14 mouse cellular contexts compared by ENCODE assay signal in the genomic region with DNA sequence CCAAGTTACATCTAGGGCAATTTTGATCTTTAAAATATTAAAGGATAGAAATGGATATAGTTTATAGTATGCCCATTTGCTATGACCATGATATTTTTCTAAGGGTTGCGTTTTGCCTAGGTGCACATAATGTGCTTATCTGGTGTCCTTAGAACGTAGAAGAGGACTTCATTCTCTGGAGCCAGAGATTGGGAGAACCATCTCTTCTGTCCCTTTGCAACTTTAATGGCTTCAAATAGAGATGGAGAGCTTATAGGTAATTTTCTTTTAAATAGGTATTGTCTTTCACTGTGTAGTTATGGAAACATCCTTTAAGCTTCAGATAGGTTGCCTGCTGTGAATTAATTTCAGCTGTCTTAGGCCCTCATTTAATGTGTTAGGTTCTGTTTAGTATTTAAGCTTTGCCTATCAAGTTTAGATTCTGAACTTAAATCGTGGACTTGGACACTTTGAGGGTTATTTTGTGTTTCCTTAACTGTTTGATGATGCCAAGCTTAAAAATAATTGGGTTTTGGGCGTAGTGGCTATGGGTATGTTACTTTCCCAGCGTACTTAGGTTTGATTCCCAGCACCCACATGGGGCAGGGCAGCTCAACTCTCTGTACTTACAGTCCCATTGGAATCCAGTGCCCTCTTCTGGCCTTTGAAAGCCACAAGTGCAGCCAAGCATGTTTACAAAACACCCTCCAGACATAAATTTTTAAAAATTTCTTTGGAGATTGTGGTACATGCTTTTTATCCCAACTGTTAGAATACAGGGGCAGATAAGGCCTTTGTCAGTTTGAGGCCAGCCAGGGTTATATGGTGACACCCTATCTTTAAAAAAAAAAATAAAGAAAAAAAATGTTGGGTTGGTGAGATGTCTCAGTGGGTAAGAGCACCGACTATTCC. TPM values are rescaled to one million over a fixed set of nuclear protein-coding genes. Genes with fewer than 3 reads are reported as not detected.
DNase-seq lines count a peak whose midpoint lies in the region; ATAC-seq and TF ChIP-seq lines count a peak whose summit lies in the region.
"Had no signal": no experiment of that assay in that cellular context is flagged by ENCODE, and none has a peak within 500 bp of the region (broad histone marks: within the 10 kb centered on the region; RNA-seq: fewer than 3 reads in every experiment).

No protein-coding gene starts in this region.

- H3K4me3 ChIP-seq in lung, embryonic 15.5 days, result no peak overlapping the region
- no peak overlapping the region for H3K4me3 ChIP-seq in stomach, postnatal 0 days (ENCODE audit: low read depth, low read length)
- H3K4me3 ChIP-seq: embryonic facial prominence, embryonic 13.5 days; kidney, embryonic 15.5 days; liver, embryonic 15.5 days; midbrain, embryonic 12.5 days had no signal

- DNase-seq in heart, adult 11 months, result peak; percentile 44
- no peak for DNase-seq in heart, adult 18-20 months
- DNase-seq in lung, postnatal 36 days, result no peak
- DNase-seq in induced T-regulatory cell, adult 2 months (ENCODE audit: low read depth), result peak; percentile 31
- DNase-seq in stomach, postnatal 0 days (ENCODE audit: low spot score), result no peak
- no peak for DNase-seq in left cerebral cortex, adult 11 months (ENCODE audit: low spot score)
- DNase-seq: cerebellum, adult 18-20 months; layer of hippocampus, postnatal 36 days had no signal

- peak; percentile 36; the same call in 1 of the 2 replicates for TF ChIP-seq CTCF in stomach, postnatal 0 days (IDR thresholded peaks at IDR 0.05; ENCODE audit: low read depth)

- H3K27me3 ChIP-seq in lung, embryonic 15.5 days, result no peaks in the 10 kb centered on the region
- no peaks in the 10 kb centered on the region for H3K27me3 ChIP-seq in stomach, postnatal 0 days (ENCODE audit: control insufficient read depth, insufficient read depth, low read length)
- H3K27me3 ChIP-seq: embryonic facial prominence, embryonic 13.5 days; kidney, embryonic 15.5 days; liver, embryonic 15.5 days; midbrain, embryonic 12.5 days had no signal

- no peak for ATAC-seq in lung, embryonic 15.5 days (ENCODE audit: borderline replicate concordance, extremely low read depth, low FRiP score, low TSS enrichment)
- ATAC-seq in stomach, postnatal 0 days (ENCODE audit: low FRiP score, low TSS enrichment), result 0 out of 2 replicates have a peak, but pooled peaks have one; percentile 2

- H3K27ac ChIP-seq in lung, embryonic 15.5 days, result 0 out of 2 replicates have a peak overlapping the region, but pooled peaks have one; percentile 15
- H3K27ac ChIP-seq in stomach, postnatal 0 days (replicated peaks), result no peak overlapping the region
- H3K27ac ChIP-seq: embryonic facial prominence, embryonic 13.5 days; kidney, embryonic 15.5 days; midbrain, embryonic 12.5 days had no signal

- no peak for TF ChIP-seq EP300 in stomach, postnatal 0 days (optimal IDR thresholded peaks at IDR 0.05)

- no peak overlapping the region for H3K4me2 ChIP-seq in lung, embryonic 15.5 days
- H3K4me2 ChIP-seq in stomach, postnatal 0 days (replicated peaks; ENCODE audit: low read depth), result no peak overlapping the region
- H3K4me2 ChIP-seq: embryonic facial prominence, embryonic 13.5 days; kidney, embryonic 15.5 days; liver, embryonic 15.5 days; midbrain, embryonic 12.5 days had no signal

- H3K4me1 ChIP-seq in lung, embryonic 15.5 days, result no peaks in the 10 kb centered on the region
- no peaks in the 10 kb centered on the region for H3K4me1 ChIP-seq in stomach, postnatal 0 days (replicated peaks; ENCODE audit: control insufficient read depth, insufficient read depth)
- H3K4me1 ChIP-seq: embryonic facial prominence, embryonic 13.5 days; kidney, embryonic 15.5 days; midbrain, embryonic 12.5 days had no signal

- H3K36me3 ChIP-seq in lung, embryonic 15.5 days, result peaks cover 18% of the 10 kb centered on the region
- H3K36me3 ChIP-seq in stomach, postnatal 0 days (ENCODE audit: control insufficient read depth, insufficient read depth, low read length), result peaks cover 4% of the 10 kb centered on the region
- H3K36me3 ChIP-seq: midbrain, embryonic 12.5 days had no signal

- no peaks in the 10 kb centered on the region for H3K9me3 ChIP-seq in lung, embryonic 15.5 days
- H3K9me3 ChIP-seq in stomach, postnatal 0 days (ENCODE audit: control insufficient read depth, low read length), result no peaks in the 10 kb centered on the region
- H3K9me3 ChIP-seq: embryonic facial prominence, embryonic 13.5 days; kidney, embryonic 15.5 days; liver, embryonic 15.5 days; midbrain, embryonic 12.5 days had no signal

- H3K9ac ChIP-seq in lung, embryonic 15.5 days, result no peak overlapping the region
- no peak overlapping the region for H3K9ac ChIP-seq in stomach, postnatal 0 days (ENCODE audit: low read length)
- H3K9ac ChIP-seq: embryonic facial prominence, embryonic 13.5 days; forebrain, postnatal 0 days; kidney, embryonic 15.5 days; liver, embryonic 15.5 days; midbrain, embryonic 12.5 days had no signal

- 73% methylated on average over 6 of the region's 6 CpGs for WGBS in lung, embryonic 15.5 days
- 80% methylated on average over 6 of the region's 6 CpGs for WGBS in stomach, postnatal 0 days

RNA-seq across cellular contexts. Expression of gene Hnrnpa3, which starts 11.6 kb away (rescaled TPM):
- 100 to 1,000 TPM; 157 to 174 TPM for total RNA-seq in heart, adult 18-20 months (2021)
- 378 and 410 TPM in 2 replicates for polyA plus RNA-seq in lung, embryonic 15.5 days (2015; fragmentation: Nextera tagmentation; extraction: Ambion mirVana)
- 116 and 127 TPM in 2 replicates for polyA plus RNA-seq in stomach, postnatal 0 days (2015; fragmentation: Nextera tagmentation; extraction: Ambion mirVana)

RNA-seq across cellular contexts. Expression of gene Nfe2l2, which starts 33.8 kb away (rescaled TPM):
- 10 to 100 TPM; 58.8 to 61.7 TPM for total RNA-seq in heart, adult 18-20 months (2021)
- 92.9 and 99.0 TPM in 2 replicates for polyA plus RNA-seq in lung, embryonic 15.5 days (2015; fragmentation: Nextera tagmentation; extraction: Ambion mirVana)
- polyA plus RNA-seq in stomach, postnatal 0 days (2015; fragmentation: Nextera tagmentation; extraction: Ambion mirVana), result 125 and 144 TPM in 2 replicates

Comparison
In these comparisons a context has a peak if more than half of its experiments do, and no peak if none do; other contexts are left out.
1. DNase-seq: peak in heart, adult 11 months (single experiment) and induced T-regulatory cell, adult 2 months (single experiment); none in heart, adult 18-20 months (0 of 2), lung, postnatal 36 days (single experiment), stomach, postnatal 0 days (single experiment) and left cerebral cortex, adult 11 months (single experiment).